Mouse (Mus musculus) heart, embryonic 13.5 days (tissue): Measurements from ENCODE around the gene Slc8a1. TPM values are rescaled to one million over a fixed set of nuclear protein-coding genes. Genes with fewer than 3 reads are reported as not detected.
A peak's percentile ranks its signal among the peaks of the same experiment; 100 is the strongest.

Source experiments
- ATAC-seq: fragments of 200-750 bp; cut with Nextera tagmentation; 2 replicates; pipeline ENCODE4 v1.8.0; 2017; ENCODE audit warnings: moderate TSS enrichment; ENCODE audit not compliant: insufficient number of reproducible peaks, low FRiP score, low TSS enrichment; ENCODE audit errors: extremely low read depth
- H3K27ac ChIP-seq: fragments of 300-500 bp; sonication (generic); replicated peaks from 2 replicates; pipeline ENCODE4 v1.5.1; 2015; ENCODE audit warnings: moderate library complexity, mild to moderate bottlenecking, inconsistent platforms
- H3K27me3 ChIP-seq: fragments of 300-500 bp; sonication (generic); replicated peaks from 2 replicates; pipeline ENCODE4 v1.6.1; 2015; ENCODE audit warnings: mild to moderate bottlenecking, inconsistent platforms
- H3K36me3 ChIP-seq: fragments of 300-500 bp; sonication (generic); 2 replicates; pipeline ENCODE4 v1.6.1; 2015; ENCODE audit warnings: mild to moderate bottlenecking, inconsistent platforms
- H3K4me1 ChIP-seq: fragments of 300-500 bp; sonication (generic); 2 replicates; pipeline ENCODE4 v1.6.1; 2015; ENCODE audit warnings: inconsistent platforms
- H3K4me2 ChIP-seq: fragments of 300-500 bp; sonication (generic); 2 replicates; pipeline ENCODE4 v1.6.1; 2015; ENCODE audit warnings: inconsistent platforms, mild to moderate bottlenecking, moderate library complexity
- H3K4me3 ChIP-seq: fragments of 300-500 bp; sonication (generic); 2 replicates; pipeline ENCODE4 v1.5.1; 2015; ENCODE audit warnings: moderate library complexity, mild to moderate bottlenecking, inconsistent platforms
- H3K9ac ChIP-seq: fragments of 300-500 bp; sonication (generic); 2 replicates; pipeline ENCODE4 v1.6.1; 2015; ENCODE audit warnings: inconsistent platforms, mild to moderate bottlenecking, moderate library complexity
- H3K9me3 ChIP-seq: fragments of 300-500 bp; sonication (generic); 2 replicates; pipeline ENCODE4 v1.6.1; 2016; ENCODE audit warnings: inconsistent platforms
- WGBS: fragments of 180-500 bp; shearing (Covaris S2); methylation state at CpG from one replicate; pipeline ENCODE4 v1.1.7; 2015; ENCODE audit warnings: mixed read lengths; 5-methylcytosine and 5-hydroxymethylcytosine counted together
- polyA plus RNA-seq: library from polyadenylated mRNA; unstranded; fragments of >200 nt; fragmentation: Nextera tagmentation; extraction: Ambion mirVana; gene quantifications from 2 replicates; pipeline ENCODE4 v1.2.1, GENCODE M21; 2015

Gene Slc8a1
- 67.6 and 73.3 TPM in 2 replicates for polyA plus RNA-seq

DNA sequence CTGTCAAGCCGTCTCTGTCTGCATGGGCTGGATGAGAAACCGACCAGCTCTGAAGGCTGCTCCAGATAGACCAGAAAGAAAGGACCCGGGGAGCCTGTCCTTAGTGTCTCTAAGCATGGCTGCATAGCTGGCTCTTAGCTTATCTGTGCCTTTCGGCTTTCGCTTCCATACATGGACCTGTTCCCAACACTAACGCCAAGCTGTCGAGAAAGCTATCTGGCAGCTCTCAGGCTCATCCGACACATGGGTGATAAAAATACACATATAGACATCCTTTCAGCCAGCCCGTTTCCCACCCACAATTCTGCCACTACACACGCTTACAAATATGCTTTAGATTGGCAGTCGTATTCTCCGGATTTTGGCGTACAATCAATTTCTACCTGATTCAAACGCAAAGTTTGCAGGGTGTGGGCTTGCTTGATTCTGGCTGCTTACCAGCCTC lies at the start of gene Slc8a1:
Gene Slc8a1, minus strand, starts transcription at position 67 of the 445 bp plus-strand sequence.
- H3K4me2 ChIP-seq: peak within 1 kb of the TSS; percentile 62
- H3K27me3 ChIP-seq: no peaks in the 10 kb centered on the region
- peak within 1 kb of the TSS; percentile 88 for H3K9ac ChIP-seq
- no peaks in the 10 kb centered on the region for H3K9me3 ChIP-seq
- peaks cover 3% of the 10 kb centered on the region; the same call in 1 of the 2 replicates for H3K36me3 ChIP-seq
- peak within 1 kb of the TSS; percentile 62 for H3K4me3 ChIP-seq
- 20% methylated on average over 14 of the region's 14 CpGs for WGBS
- peak within 1 kb of the TSS; percentile 99 for H3K27ac ChIP-seq
- ATAC-seq: peak; percentile 88; the same call in 1 of the 2 replicates
- peaks cover 42% of the 10 kb centered on the region for H3K4me1 ChIP-seq

DNA sequence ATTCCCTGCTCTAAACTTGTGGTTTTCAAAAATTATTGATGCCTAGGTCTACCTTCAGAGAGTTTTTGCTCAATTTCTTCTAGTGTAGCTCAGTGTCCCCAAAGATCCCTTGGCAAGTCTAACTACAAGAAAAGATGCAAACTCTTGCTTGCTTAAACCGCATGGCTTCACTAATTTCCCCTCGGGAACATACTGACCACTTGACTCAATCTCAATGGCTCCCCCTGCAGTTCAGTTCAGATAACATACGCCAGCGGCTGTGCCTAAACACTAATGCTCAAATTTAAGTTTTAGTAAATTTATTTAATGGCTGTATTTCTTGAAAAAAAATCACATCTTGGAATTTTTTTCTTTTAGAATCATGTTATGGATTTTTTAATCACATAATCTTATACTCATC lies 49.2 kb upstream of the Slc8a1 start:
- H3K9me3 ChIP-seq: no peaks in the 10 kb centered on the region
- ATAC-seq: no peak
- H3K4me1 ChIP-seq: peaks cover 23% of the 10 kb centered on the region

DNA sequence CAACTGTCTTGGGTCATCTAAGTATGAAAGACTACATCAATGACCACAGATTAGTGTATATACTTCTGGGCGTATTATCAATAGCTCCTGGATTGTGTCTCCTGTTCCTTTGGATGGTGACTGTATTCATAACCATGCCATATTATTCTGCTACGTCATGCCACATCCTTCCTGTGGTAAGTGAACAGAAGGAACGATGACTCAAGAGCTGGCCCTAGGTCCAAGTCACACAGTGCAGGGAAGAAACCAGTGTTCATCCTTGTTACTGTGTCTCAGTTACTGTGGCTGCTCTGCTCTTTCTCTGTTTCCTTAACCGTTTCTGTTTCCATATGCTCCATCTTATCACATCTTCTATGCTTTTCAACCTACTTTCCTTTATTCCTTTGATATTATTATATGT lies 44.1 kb upstream of the Slc8a1 start:
- Histone ChIP-seq H3K36me3 (no peaks in the 10 kb centered on the region), H3K9me3 (no peaks in the 10 kb centered on the region), H3K27ac (peak overlapping the region; percentile 93), H3K4me1 (peaks cover 57% of the 10 kb centered on the region), H3K9ac (0 out of 2 replicates have a peak overlapping the region, but pooled peaks have one; percentile 14), H3K4me2 (peak overlapping the region; percentile 46; the same call in 1 of the 2 replicates), H3K27me3 (no peaks in the 10 kb centered on the region), H3K4me3 (no peak overlapping the region)
- WGBS: 59% methylated on average over 4 of the region's 4 CpGs
- no peak for ATAC-seq

More for the DNA sequence above, 49.2 kb upstream of the Slc8a1 start:
- Histone ChIP-seq H3K27me3 (no peaks in the 10 kb centered on the region), H3K27ac (no peak overlapping the region), H3K4me3 (no peak overlapping the region), H3K9ac (no peak overlapping the region), H3K36me3 (no peaks in the 10 kb centered on the region), H3K4me2 (no peak overlapping the region)
- 27% methylated on average over 4 of the region's 4 CpGs for WGBS

DNA sequence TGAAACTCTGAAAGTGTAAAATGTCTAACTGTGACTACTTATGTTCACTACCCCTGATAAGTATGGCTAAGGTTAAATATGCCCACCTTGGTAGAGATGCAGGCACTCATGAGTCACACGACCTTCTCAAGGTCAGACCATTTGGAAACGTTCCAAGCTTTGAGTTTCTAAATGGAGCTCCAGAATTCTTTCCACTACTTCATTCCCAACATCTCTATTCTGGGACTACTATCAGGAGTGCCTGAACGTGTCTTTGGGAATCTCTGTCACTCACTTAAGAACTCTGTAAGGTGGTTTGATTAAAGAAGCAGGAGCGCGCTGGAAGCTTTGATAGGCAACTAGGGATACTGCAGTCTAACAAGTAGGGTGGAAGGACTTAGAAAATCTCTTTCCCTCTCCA lies 43.3 kb upstream of the Slc8a1 start:
- Histone ChIP-seq H3K4me3 (no peak overlapping the region), H3K4me2 (peak overlapping the region; percentile 46), H3K27ac (peak overlapping the region; percentile 93), H3K9ac (peak overlapping the region; percentile 63), H3K36me3 (no peaks in the 10 kb centered on the region), H3K4me1 (peaks cover 50% of the 10 kb centered on the region), H3K9me3 (no peaks in the 10 kb centered on the region), H3K27me3 (no peaks in the 10 kb centered on the region)
- peak; percentile 74; the same call in 1 of the 2 replicates for ATAC-seq
- 22% methylated on average over 5 of the region's 5 CpGs for WGBS

DNA sequence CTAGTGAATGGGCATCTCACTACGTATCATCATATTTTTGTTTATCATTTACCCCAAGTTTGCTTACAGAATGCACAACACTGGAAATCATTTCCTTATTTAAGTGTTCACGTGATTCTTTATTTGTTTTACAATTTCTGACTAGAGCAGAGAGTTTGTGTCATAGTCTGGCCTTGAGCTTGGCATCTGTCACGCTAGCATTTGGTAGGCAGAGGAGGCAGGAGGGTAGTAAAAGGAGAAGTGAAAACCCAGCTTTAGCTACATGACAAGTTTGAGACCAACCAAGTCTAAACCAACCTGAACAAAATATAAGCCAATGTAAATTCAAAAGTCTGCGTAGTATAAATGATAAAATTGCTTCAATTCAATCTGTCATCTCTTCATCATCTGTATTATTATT lies 41.7 kb upstream of the Slc8a1 start:
- no peak overlapping the region for H3K9ac ChIP-seq
- H3K9me3 ChIP-seq: no peaks in the 10 kb centered on the region
- no peak overlapping the region for H3K4me3 ChIP-seq
- H3K4me2 ChIP-seq: no peak overlapping the region
- ATAC-seq: no peak
- H3K36me3 ChIP-seq: no peaks in the 10 kb centered on the region
- peak overlapping the region; percentile 93; the same call in 1 of the 2 replicates for H3K27ac ChIP-seq
- WGBS: 67% methylated on average over 4 of the region's 4 CpGs
- H3K4me1 ChIP-seq: peaks cover 53% of the 10 kb centered on the region
- H3K27me3 ChIP-seq: no peaks in the 10 kb centered on the region

DNA sequence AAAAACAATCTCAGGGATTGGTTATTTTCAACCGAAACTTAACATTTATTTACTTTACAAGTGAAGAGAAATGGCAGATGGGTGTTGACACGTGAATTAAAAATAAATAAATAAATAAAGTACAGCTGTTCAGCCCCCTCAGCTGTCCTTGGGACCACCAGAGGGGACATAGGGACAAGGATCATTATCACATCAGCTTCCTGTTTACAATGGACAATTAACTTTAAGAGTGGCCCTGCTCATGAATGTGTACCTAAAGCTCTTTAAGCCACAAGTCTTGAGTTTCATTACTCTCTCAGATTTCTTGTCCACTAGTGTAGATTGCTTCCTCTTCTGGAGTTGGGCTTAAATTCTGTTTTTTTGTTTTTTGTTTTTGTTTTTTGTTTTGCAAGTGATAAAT lies 12.5 kb upstream of the Slc8a1 start:
- Histone ChIP-seq H3K4me1 (peaks cover 7% of the 10 kb centered on the region; the same call in 1 of the 2 replicates), H3K4me2 (no peak overlapping the region), H3K9me3 (no peaks in the 10 kb centered on the region), H3K9ac (no peak overlapping the region), H3K27me3 (no peaks in the 10 kb centered on the region), H3K4me3 (no peak overlapping the region), H3K36me3 (no peaks in the 10 kb centered on the region), H3K27ac (no peak overlapping the region)
- ATAC-seq: no peak
- 61% methylated on average over 2 of the region's 2 CpGs for WGBS

DNA sequence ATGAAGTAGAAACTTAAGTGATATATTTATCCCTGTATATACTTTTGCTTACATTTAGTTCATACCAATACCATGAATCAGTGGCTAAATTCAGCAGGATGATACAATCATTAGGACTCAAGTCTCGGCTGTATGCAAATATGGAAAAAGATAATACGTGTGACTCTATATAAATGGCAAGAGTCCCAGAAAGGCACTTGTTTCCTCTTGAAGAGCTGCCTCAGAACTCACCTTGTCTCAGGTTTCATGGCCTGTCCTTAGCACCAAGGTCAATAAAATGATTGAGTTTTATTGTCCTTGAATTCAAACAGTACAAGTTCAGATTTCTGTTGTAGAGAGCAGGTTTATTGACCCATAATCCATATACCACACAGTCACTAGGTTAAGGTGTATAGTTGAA lies 4.9 kb upstream of the Slc8a1 start:
- Histone ChIP-seq H3K4me2 (no peak overlapping the region), H3K4me1 (peaks cover 45% of the 10 kb centered on the region), H3K9me3 (no peaks in the 10 kb centered on the region), H3K27ac (peak overlapping the region; percentile 48), H3K4me3 (no peak overlapping the region), H3K27me3 (no peaks in the 10 kb centered on the region), H3K9ac (no peak overlapping the region), H3K36me3 (no peaks in the 10 kb centered on the region)
- ATAC-seq: no peak
- 24% methylated on average over 2 of the region's 2 CpGs for WGBS

DNA sequence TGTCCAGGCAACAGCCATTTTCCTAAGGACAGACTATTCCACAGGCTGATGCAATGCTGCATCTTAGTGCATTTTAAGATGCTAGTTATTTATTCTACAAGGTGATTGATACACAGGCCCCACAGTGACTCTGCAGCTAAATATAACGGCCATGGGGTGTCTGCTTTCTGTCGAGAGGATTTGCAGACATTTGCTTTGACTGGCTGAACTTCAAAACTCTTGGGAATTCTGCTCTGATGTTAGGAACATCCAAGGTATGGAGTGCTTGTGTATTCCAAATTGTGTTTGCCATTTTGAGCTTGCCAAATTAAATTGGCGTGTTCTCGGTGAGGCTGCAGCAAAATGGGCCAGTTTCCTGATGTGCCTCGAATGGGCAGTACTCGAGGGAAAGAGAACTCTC lies 2.4 kb upstream of the Slc8a1 start:
- no peak for ATAC-seq
- Histone ChIP-seq H3K4me3 (peak overlapping the region; percentile 20), H3K27me3 (no peaks in the 10 kb centered on the region), H3K4me2 (peak overlapping the region; percentile 56), H3K4me1 (peaks cover 45% of the 10 kb centered on the region), H3K9me3 (no peaks in the 10 kb centered on the region), H3K9ac (peak overlapping the region; percentile 72), H3K27ac (peak overlapping the region; percentile 95), H3K36me3 (no peaks in the 10 kb centered on the region)
- 19% methylated on average over 6 of the region's 6 CpGs for WGBS

DNA sequence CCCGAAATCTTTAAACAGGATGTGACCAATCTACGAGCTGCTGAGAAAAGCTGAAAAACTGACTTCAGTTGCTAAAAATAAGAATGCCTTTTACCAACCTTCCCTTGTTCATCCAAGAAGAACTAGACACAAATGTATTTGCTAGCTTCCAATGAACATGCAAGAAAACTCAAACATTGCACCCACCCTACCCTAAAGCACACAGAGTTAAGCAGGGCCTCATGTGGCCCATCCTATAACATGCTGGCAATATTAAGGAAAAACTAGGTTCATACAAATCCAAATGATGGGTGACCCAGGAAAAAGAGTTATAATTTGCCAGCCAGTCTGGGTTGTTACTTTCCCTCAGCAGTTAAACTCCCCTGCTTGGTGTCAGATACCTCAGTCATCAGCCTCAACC lies 398 bp downstream of the Slc8a1 start:
- Histone ChIP-seq H3K27me3 (no peaks in the 10 kb centered on the region), H3K27ac (peak overlapping the region; percentile 99), H3K4me1 (peaks cover 37% of the 10 kb centered on the region), H3K36me3 (peaks cover 4% of the 10 kb centered on the region), H3K4me3 (peak overlapping the region; percentile 62), H3K4me2 (peak overlapping the region; percentile 62), H3K9ac (peak overlapping the region; percentile 88), H3K9me3 (no peaks in the 10 kb centered on the region)
- WGBS: 25% methylated on average over 2 of the region's 2 CpGs
- ATAC-seq: no peak

DNA sequence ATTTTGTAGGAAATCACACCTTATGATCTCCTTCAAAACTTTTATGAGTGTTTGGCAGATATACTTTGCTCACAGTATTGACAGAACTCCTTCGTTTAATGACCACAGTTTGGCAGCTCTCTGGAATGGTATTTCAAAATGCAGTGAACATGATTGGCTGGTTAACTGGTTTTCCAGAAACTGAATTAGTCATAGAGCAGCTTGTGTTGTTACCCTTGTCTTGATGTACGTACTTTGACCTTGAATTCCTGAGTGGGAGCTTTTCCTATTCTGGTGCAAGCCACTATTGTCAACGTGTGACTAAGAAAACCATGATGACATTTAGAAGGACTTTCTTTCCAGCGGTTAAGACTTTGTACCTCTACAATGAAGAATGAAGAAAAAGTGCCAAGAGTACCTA lies 868 bp downstream of the Slc8a1 start:
- WGBS: 28% methylated on average over 4 of the region's 4 CpGs
- peak overlapping the region; percentile 62 for H3K4me3 ChIP-seq

DNA sequence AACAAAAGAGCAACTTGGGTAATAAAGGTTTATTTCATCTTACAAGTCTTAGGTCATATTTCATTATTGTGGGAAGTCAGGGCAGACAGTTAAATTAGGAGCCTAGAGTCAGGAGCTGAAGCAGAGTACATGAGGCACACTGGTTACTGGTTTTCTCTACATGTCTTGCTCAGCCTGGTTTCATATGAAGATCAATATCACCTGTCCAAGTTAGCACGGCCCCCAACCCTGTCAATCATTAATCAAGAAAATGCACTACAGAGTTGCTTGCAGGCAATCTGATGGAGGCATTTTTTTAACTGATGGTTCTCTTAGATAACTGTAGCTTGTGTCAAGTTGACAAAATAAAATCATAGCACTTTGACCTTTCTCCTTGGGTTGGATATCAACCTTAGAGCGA lies 2.6 kb downstream of the Slc8a1 start:
- H3K27me3 ChIP-seq: no peaks in the 10 kb centered on the region
- H3K4me1 ChIP-seq: peaks cover 21% of the 10 kb centered on the region
- peak overlapping the region; percentile 93 for H3K9ac ChIP-seq
- H3K4me2 ChIP-seq: peak overlapping the region; percentile 66
- WGBS: 51% methylated on average over 2 of the region's 2 CpGs
- ATAC-seq: no peak
- H3K4me3 ChIP-seq: peak overlapping the region; percentile 62
- peaks cover 11% of the 10 kb centered on the region for H3K36me3 ChIP-seq
- no peaks in the 10 kb centered on the region for H3K9me3 ChIP-seq
- peak overlapping the region; percentile 99 for H3K27ac ChIP-seq

More for the DNA sequence above, 868 bp downstream of the Slc8a1 start:
- H3K36me3 ChIP-seq: peaks cover 8% of the 10 kb centered on the region
- H3K27me3 ChIP-seq: no peaks in the 10 kb centered on the region
- peaks cover 35% of the 10 kb centered on the region for H3K4me1 ChIP-seq
- H3K4me2 ChIP-seq: peak overlapping the region; percentile 62
- no peaks in the 10 kb centered on the region for H3K9me3 ChIP-seq
- peak overlapping the region; percentile 88 for H3K9ac ChIP-seq
- H3K27ac ChIP-seq: peak overlapping the region; percentile 99
- ATAC-seq: no peak

DNA sequence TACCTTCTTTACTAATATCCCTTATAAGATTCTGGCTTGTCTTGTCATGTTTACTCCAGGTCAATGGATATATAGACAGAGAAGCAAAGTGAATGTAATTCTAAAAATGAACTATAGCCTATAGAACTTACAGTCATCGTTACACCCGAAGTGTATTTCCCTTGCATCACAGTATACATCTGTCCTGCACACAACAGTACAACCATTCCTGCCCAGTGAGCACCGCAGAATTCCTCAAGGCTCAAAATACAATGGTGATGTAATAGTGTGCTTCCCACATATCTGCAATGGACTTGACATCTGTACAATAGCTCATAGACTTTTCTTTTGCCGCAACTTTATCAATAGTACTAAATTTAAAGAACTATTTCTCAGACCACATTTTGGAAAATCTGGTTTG lies 8.3 kb downstream of the Slc8a1 start:
- Histone ChIP-seq H3K9me3 (no peaks in the 10 kb centered on the region), H3K4me3 (peak overlapping the region; percentile 24), H3K36me3 (peaks cover 19% of the 10 kb centered on the region), H3K4me1 (peaks cover 27% of the 10 kb centered on the region), H3K9ac (peak overlapping the region; percentile 73; the same call in 1 of the 2 replicates), H3K4me2 (peak overlapping the region; percentile 66), H3K27me3 (no peaks in the 10 kb centered on the region), H3K27ac (peak overlapping the region; percentile 54; the same call in 1 of the 2 replicates)
- no peak for ATAC-seq
- WGBS: 57% methylated on average over 4 of the region's 4 CpGs
